Mouse (Mus musculus) kidney, postnatal 4 days (tissue): ENCODE results near the gene Tk1.
"Not testable (repeated sequence)": the region's sequence is repeated elsewhere in the genome, so short reads cannot be mapped to it uniquely, and the experiment has no call there.

Experiments used
- DNase-seq, 2 experiments: peaks; one replicate each; pipeline ENCODE4 v3.0.0; 2021; ENCODE audit warnings: mixed read lengths in 2 of 2

Tk1 gene

GRCm38 (mm10) chr11:117846640-117847039, 20.7 kb upstream of the Tk1 start:
- peak in 1 of 2 experiments; percentile 38 for DNase-seq

- DNase-seq = no peak
Observed at GRCm38 (mm10) chr11:117845651-117846050, 19.8 kb upstream of the Tk1 start.

- no peak for DNase-seq
Observed at GRCm38 (mm10) chr11:117844997-117845396, 19.1 kb upstream of the Tk1 start.

GRCm38 (mm10) chr11:117843434-117843833, 17.5 kb upstream of the Tk1 start:
- DNase-seq = no peak

GRCm38 (mm10) chr11:117840910-117841309, 15.0 kb upstream of the Tk1 start:
- DNase-seq = no peak

- no peak for DNase-seq
Observed at GRCm38 (mm10) chr11:117839021-117839420, 13.1 kb upstream of the Tk1 start.

GRCm38 (mm10) chr11:117838572-117838971, 12.7 kb upstream of the Tk1 start:
- peak in 1 of 2 experiments; percentile 46 for DNase-seq

GRCm38 (mm10) chr11:117836306-117836705, 10.4 kb upstream of the Tk1 start:
- peak; percentile 50 to 67 for DNase-seq

GRCm38 (mm10) chr11:117834086-117834485, 8.2 kb upstream of the Tk1 start:
- DNase-seq = peak in 1 of 2 experiments; percentile 44

GRCm38 (mm10) chr11:117833509-117833908, 7.6 kb upstream of the Tk1 start:
- not testable (repeated sequence) for DNase-seq

GRCm38 (mm10) chr11:117832086-117832969, 6.4 kb upstream of the Tk1 start:
- DNase-seq = peak; percentile 86 to 90

GRCm38 (mm10) chr11:117830401-117830800, 4.5 kb upstream of the Tk1 start:
- DNase-seq = no peak

- peak; percentile 76 to 85 for DNase-seq
Observed at GRCm38 (mm10) chr11:117829671-117830215, 3.9 kb upstream of the Tk1 start.

GRCm38 (mm10) chr11:117828888-117829604, 3.2 kb upstream of the Tk1 start:
- peak; percentile 50 to 66 for DNase-seq

- peak; percentile 60 to 76 for DNase-seq
Observed at GRCm38 (mm10) chr11:117828149-117828887, 2.4 kb upstream of the Tk1 start.

GRCm38 (mm10) chr11:117827386-117827785, 1.5 kb upstream of the Tk1 start:
- DNase-seq = no peak

- DNase-seq = no peak
Observed at GRCm38 (mm10) chr11:117826916-117827315, 1.0 kb upstream of the Tk1 start.

- DNase-seq = no peak
Observed at GRCm38 (mm10) chr11:117826164-117826563, 272 bp upstream of the Tk1 start.

GRCm38 (mm10) chr11:117824060-117824969, 1.6 kb downstream of the Tk1 start:
- DNase-seq = peak; percentile 87 to 91

- no peak for DNase-seq
Observed at GRCm38 (mm10) chr11:117823411-117823810, 2.5 kb downstream of the Tk1 start.

- peak; percentile 57 to 69 for DNase-seq
Observed at GRCm38 (mm10) chr11:117822728-117823241, 3.1 kb downstream of the Tk1 start.
